ENCODE assay signal across 25 mouse cellular contexts in genomic region chr17:30415693-30416092, GRCm38 (mm10).
"Had no signal": no experiment of that assay in that cellular context is flagged by ENCODE, and none has a peak within 500 bp of the region (broad histone marks: within the 10 kb centered on the region; RNA-seq: fewer than 3 reads in every experiment).

No protein-coding gene starts in this region.

- DNase-seq: gastrocnemius, postnatal 14 days; gastrocnemius, postnatal 36 days; heart, adult 2 months; heart, postnatal 14 days; heart, postnatal 36 days; kidney, adult 11 months; kidney, adult 2 months; kidney, adult 9 months; kidney, postnatal 14 days; kidney, postnatal 36 days; layer of hippocampus, adult 9-11 months; layer of hippocampus, postnatal 36 days; left cerebral cortex, postnatal 4 days had no signal

- H3K27ac ChIP-seq: heart, adult 2 months; heart, embryonic 13.5 days; heart, embryonic 15.5 days; hindbrain, embryonic 14.5 days; kidney, embryonic 15.5 days; kidney, postnatal 0 days; limb, embryonic 13.5 days; limb, embryonic 15.5 days; liver, embryonic 12.5 days; liver, embryonic 14.5 days had no signal

- H3K9ac ChIP-seq: heart, embryonic 13.5 days; heart, embryonic 15.5 days; hindbrain, embryonic 14.5 days; kidney, embryonic 15.5 days; limb, embryonic 13.5 days; limb, embryonic 15.5 days; liver, embryonic 12.5 days; liver, embryonic 14.5 days had no signal

- H3K9me3 ChIP-seq: heart, embryonic 13.5 days; heart, embryonic 15.5 days; kidney, embryonic 15.5 days; limb, embryonic 13.5 days; limb, embryonic 15.5 days; liver, embryonic 12.5 days had no signal

- H3K27me3 ChIP-seq: heart, embryonic 13.5 days; heart, embryonic 15.5 days; kidney, embryonic 15.5 days; limb, embryonic 13.5 days; limb, embryonic 15.5 days had no signal

- H3K36me3 ChIP-seq: heart, embryonic 15.5 days; kidney, embryonic 15.5 days; limb, embryonic 13.5 days; limb, embryonic 15.5 days; liver, embryonic 12.5 days had no signal

- H3K4me2 ChIP-seq: heart, embryonic 11.5 days; heart, embryonic 13.5 days; heart, embryonic 15.5 days; hindbrain, embryonic 14.5 days; kidney, embryonic 15.5 days; limb, embryonic 13.5 days; limb, embryonic 15.5 days; liver, embryonic 12.5 days had no signal

- ATAC-seq: hindbrain, embryonic 16.5 days; inflammation-experienced regulatory T-cells, adult 6 months; liver, embryonic 12.5 days had no signal

- H3K4me1 ChIP-seq: kidney, embryonic 15.5 days; liver, embryonic 12.5 days had no signal

- H3K4me3 ChIP-seq: heart, adult 2 months; heart, embryonic 13.5 days; heart, embryonic 15.5 days; kidney, embryonic 15.5 days; limb, embryonic 13.5 days; limb, embryonic 15.5 days; liver, embryonic 12.5 days had no signal
